Comparison of ENCODE assay signal across 21 mouse cellular contexts in the genomic region with DNA sequence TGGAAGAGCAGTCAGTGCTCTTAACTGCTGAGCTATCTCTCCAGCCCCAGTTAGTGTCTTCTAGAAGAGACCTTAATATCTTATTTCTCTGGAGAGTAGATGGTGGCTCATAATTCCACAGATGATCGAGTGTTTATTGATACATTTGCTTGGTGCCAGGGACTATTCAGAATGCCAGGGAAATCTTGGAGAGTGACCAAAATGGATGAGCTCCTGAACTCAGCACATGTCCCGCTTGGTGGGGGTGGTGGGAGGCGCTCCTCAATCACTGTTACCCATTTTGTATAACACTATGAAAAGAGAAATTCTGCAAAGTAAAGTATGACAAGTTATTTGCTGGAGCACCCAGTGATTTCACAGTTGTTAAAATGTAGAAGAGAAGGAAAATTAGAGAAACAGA.
"Had no signal": no experiment of that assay in that cellular context is flagged by ENCODE, and none has a peak within 500 bp of the region (broad histone marks: within the 10 kb centered on the region; RNA-seq: fewer than 3 reads in every experiment).

No protein-coding gene starts in this region.

- H3K9me3 ChIP-seq: limb, embryonic 10.5 days; limb, embryonic 13.5 days; liver, embryonic 12.5 days; liver, embryonic 15.5 days; lung, embryonic 15.5 days; megakaryocyte, embryonic 14.5 days; midbrain, embryonic 10.5 days; midbrain, embryonic 13.5 days had no signal

- ATAC-seq: liver, embryonic 12.5 days; midbrain, embryonic 13.5 days had no signal

- H3K4me2 ChIP-seq: limb, embryonic 13.5 days; liver, embryonic 12.5 days; liver, embryonic 15.5 days; lung, embryonic 15.5 days; midbrain, embryonic 13.5 days had no signal

- H3K4me3 ChIP-seq: limb, embryonic 10.5 days; limb, embryonic 13.5 days; liver, embryonic 12.5 days; liver, embryonic 15.5 days; lung, embryonic 15.5 days; megakaryocyte, embryonic 14.5 days; midbrain, embryonic 10.5 days; midbrain, embryonic 13.5 days had no signal

- H3K27ac ChIP-seq: limb, embryonic 10.5 days; limb, embryonic 13.5 days; liver, embryonic 12.5 days; liver, embryonic 15.5 days; lung, embryonic 15.5 days; midbrain, embryonic 10.5 days; midbrain, embryonic 13.5 days; stomach, postnatal 0 days had no signal

- H3K36me3 ChIP-seq: limb, embryonic 10.5 days; limb, embryonic 13.5 days; liver, embryonic 12.5 days; liver, embryonic 15.5 days; lung, embryonic 15.5 days; midbrain, embryonic 10.5 days; midbrain, embryonic 13.5 days had no signal

- DNase-seq: kidney, adult 18-20 months; kidney, adult 9 months; kidney, postnatal 14 days; kidney, postnatal 4 days; liver; lung, adult 18-20 months; lung, postnatal 10 days; lung, postnatal 36 days; right cerebral cortex, postnatal 4 days; thymus, adult 2 months; thymus, postnatal 14 days; thymus, postnatal 4 days had no signal

- H3K27me3 ChIP-seq: limb, embryonic 13.5 days; liver, embryonic 12.5 days; liver, embryonic 15.5 days; lung, embryonic 15.5 days; megakaryocyte, embryonic 14.5 days; midbrain, embryonic 13.5 days had no signal

- H3K4me1 ChIP-seq: limb, embryonic 10.5 days; limb, embryonic 13.5 days; liver, embryonic 12.5 days; liver, embryonic 15.5 days; lung, embryonic 15.5 days; megakaryocyte, embryonic 14.5 days had no signal

- H3K9ac ChIP-seq: limb, embryonic 13.5 days; liver, embryonic 12.5 days; liver, embryonic 15.5 days; lung, embryonic 15.5 days; midbrain, embryonic 13.5 days had no signal
